Mouse (Mus musculus) erythroblast, embryonic 14.5 days (primary cell): ENCODE measurements around the gene Taf4.

ENCODE experiments used
- GATA1 ChIP-seq: IDR thresholded peaks from 2 replicates; pipeline ENCODE4 v1.6.1; 2012; ENCODE audit warnings: low read length, inconsistent platforms, mixed read lengths
- TAL1 ChIP-seq: IDR thresholded peaks from 3 replicates; pipeline ENCODE4 v1.6.1; 2012; ENCODE audit warnings: low read length, inconsistent platforms, mixed read lengths

DNA sequence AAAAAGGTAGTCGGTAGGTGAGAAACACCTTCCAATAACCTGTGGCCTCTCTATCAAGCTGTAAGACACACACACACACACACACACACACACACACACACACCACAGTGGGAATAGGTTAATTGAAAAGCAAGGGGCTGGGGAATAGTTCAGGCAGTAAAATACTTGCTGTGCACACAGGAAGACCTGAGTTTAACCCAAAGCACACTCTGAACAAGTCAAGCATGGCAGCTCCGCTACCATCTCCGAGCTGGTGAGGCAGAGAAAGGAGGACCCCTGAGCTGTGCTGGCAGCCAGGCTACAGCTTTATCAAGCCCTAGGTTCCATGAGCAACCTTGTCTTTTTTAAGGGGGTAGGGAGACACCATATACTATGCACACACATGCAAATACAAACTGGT, 7.3 kb downstream of the Taf4 start:
- TF ChIP-seq GATA1 = no peak
- no peak for TF ChIP-seq TAL1
